Mouse (Mus musculus) CH12.LX (cell line): Measurements from ENCODE around the gene Pou6f2.

Experiments used
- BHLHE40 ChIP-seq: IDR thresholded peaks from 2 replicates; pipeline ENCODE4 v1.6.1; 2011; ENCODE audit warnings: mild to moderate bottlenecking, low read depth, low read length, improper control_type of control experiment
- CHD1 ChIP-seq: IDR thresholded peaks from 2 replicates; pipeline ENCODE4 v1.6.1; 2012; ENCODE audit warnings: low read depth, low read length, improper control_type of control experiment, inconsistent platforms
- CTCF ChIP-seq, 2 experiments: IDR thresholded peaks in 1 of 2; conservative IDR thresholded peaks in 1 of 2; 2 replicates each; pipeline ENCODE4 v1.5.1; 2011 to 2012; ENCODE audit warnings: low read depth in 2 of 2, low read length in 2 of 2, improper control_type of control experiment in 1 of 2, inconsistent platforms in 1 of 2, mild to moderate bottlenecking in 1 of 2, moderate library complexity in 1 of 2
- E2F4 ChIP-seq: IDR thresholded peaks from 2 replicates; pipeline ENCODE4 v1.6.1; 2011; ENCODE audit warnings: low read depth, low read length, improper control_type of control experiment; ENCODE audit not compliant: insufficient replicate concordance
- ELF1 ChIP-seq: IDR thresholded peaks from 2 replicates; pipeline ENCODE4 v1.6.1; 2014; ENCODE audit warnings: low read depth, mild to moderate bottlenecking, inconsistent platforms, low read length, improper control_type of control experiment
- EP300 ChIP-seq: IDR thresholded peaks from 2 replicates; pipeline ENCODE4 v1.6.1; 2011; ENCODE audit warnings: low read length, improper control_type of control experiment
- HCFC1 ChIP-seq: IDR thresholded peaks from 2 replicates; pipeline ENCODE4 v1.6.1; 2012; ENCODE audit warnings: low read depth, mild to moderate bottlenecking, inconsistent platforms, low read length, improper control_type of control experiment
- NELFE ChIP-seq: IDR thresholded peaks from 2 replicates; pipeline ENCODE4 v1.6.1; 2011; ENCODE audit warnings: low read depth, low read length, improper control_type of control experiment
- POLR2A ChIP-seq: IDR thresholded peaks from 2 replicates; pipeline ENCODE4 v1.6.1; 2011; ENCODE audit warnings: low read depth, mild to moderate bottlenecking, improper control_type of control experiment, low read length
- UBTF ChIP-seq: IDR thresholded peaks from 2 replicates; pipeline ENCODE4 v1.6.1; 2012; ENCODE audit warnings: low read depth, mild to moderate bottlenecking, inconsistent platforms, low read length, improper control_type of control experiment, moderate library complexity
- USF1 ChIP-seq: IDR thresholded peaks from 2 replicates; pipeline ENCODE4 v1.6.1; 2014; ENCODE audit warnings: low read depth, mild to moderate bottlenecking, inconsistent platforms, low read length, improper control_type of control experiment
- ZC3H11A ChIP-seq: IDR thresholded peaks from 2 replicates; pipeline ENCODE4 v1.6.1; 2012; ENCODE audit warnings: low read depth, mild to moderate bottlenecking, inconsistent platforms, low read length, improper control_type of control experiment
- ZNF384 ChIP-seq: IDR thresholded peaks from 2 replicates; pipeline ENCODE4 v1.6.1; 2012; ENCODE audit warnings: low read depth, low read length, improper control_type of control experiment, inconsistent platforms

DNA sequence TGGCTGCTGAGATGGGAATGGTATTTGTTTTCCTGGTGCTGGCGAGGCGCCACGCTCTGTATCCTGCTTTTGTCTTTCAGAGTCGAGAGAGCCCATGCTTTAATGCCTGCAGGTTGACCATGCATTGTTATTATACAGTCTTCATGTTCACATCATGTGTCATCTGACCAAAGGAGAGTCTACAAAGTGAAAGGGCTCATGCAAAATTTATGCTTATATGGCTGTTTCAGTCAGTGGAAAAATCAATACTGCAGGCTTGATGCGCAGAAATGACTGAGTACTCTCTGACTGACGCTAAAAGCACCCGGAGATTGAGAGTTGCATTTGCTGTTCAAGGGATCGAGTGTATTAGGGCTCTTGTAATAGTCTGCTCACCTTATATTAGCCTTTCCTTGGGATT, 74.1 kb downstream of the Pou6f2 start:
- TF ChIP-seq CTCF (conservative IDR thresholded peaks at IDR 0.05 in 1 of 2, IDR thresholded peaks at IDR 0.05 in 1 of 2; ENCODE audit: low read depth in 2 of 2, low read length in 2 of 2) (no peak), ZC3H11A (no peak), ELF1 (no peak), EP300 (no peak), POLR2A (no peak), BHLHE40 (no peak), NELFE (no peak), ZNF384 (no peak), UBTF (no peak), CHD1 (no peak), HCFC1 (no peak), USF1 (no peak), E2F4 (no peak)
